Mouse (Mus musculus): ENCODE measurements at regions not wholly inside any gene's neighbourhood (a gene's known extent, or its start where the extent isn't known, plus 50 kb on each side); places are given as distances from the start of the nearest gene placed in this dataset.

GRCm38 (mm10) chr3:137563541-137564080 lies 57.8 kb upstream of the Ddit4l start:
- no peak for DNase-seq

- DNase-seq: no peak
These were observed 57.1 kb upstream of the Ddit4l start for GRCm38 (mm10) chr3:137564282-137564681.

GRCm38 (mm10) chr3:137568580-137569313 lies 52.7 kb upstream of the Ddit4l start:
- no peak for DNase-seq
